Mouse (Mus musculus) C2C12 (cell line): ENCODE results near the gene Camta1.

ENCODE experiments used
- CEBPB ChIP-seq: IDR thresholded peaks from one replicate; pipeline ENCODE4 v1.6.1; 2011; ENCODE audit warnings: low read depth, mild to moderate bottlenecking, control low read depth, moderate library complexity
- CTCF ChIP-seq: IDR thresholded peaks from one replicate; pipeline ENCODE4 v1.5.1; 2011; ENCODE audit not compliant: control insufficient read depth, insufficient read depth, insufficient read length

GRCm38 (mm10) chr4:151834536-151834935 is 27.1 kb downstream of the Camta1 start:
- TF ChIP-seq CEBPB (no peak), CTCF (no peak)
